ENCODE assay signal across 9 mouse cellular contexts in the genomic region with DNA sequence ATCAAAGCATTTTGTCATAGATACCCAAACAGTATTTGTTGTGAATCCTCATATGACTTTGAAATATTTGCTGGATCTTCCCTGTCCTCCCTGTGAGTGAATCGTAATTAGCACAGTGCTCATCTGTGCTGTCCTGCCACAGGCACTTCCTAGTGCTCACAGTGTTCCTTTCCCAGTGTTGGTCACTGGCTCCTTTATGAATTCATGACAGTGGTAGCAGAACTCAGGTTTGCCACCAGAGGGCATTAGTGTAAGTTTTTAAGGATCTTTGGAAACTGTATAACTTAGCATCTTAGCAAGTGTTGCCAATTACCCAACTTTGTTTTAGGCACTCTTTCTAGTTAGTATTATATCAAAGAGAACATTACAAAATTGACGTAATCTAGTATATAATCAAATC. TPM values are rescaled to one million over a fixed set of nuclear protein-coding genes. Genes with fewer than 3 reads are reported as not detected.
DNase-seq lines count a peak whose midpoint lies in the region; ATAC-seq lines count a peak whose summit lies in the region.
"Had no signal": no experiment of that assay in that cellular context is flagged by ENCODE, and none has a peak within 500 bp of the region (broad histone marks: within the 10 kb centered on the region; RNA-seq: fewer than 3 reads in every experiment).

No protein-coding gene starts in this region.

- no peak for DNase-seq in forebrain, embryonic 10.5 days (ENCODE audit: extremely low spot score, low spot score)
- DNase-seq in MEL-GATA-1-ER (ENCODE audit: extremely low read depth, low read depth): peak; percentile 31
- peak; percentile 68 to 71 for DNase-seq in cerebellum, postnatal 10 days
- peak; percentile 22 for DNase-seq in gastrocnemius, postnatal 14 days
- DNase-seq in kidney, adult 9 months: peak; percentile 80
- DNase-seq in liver, embryonic 13.5 days: no peak
- peak; percentile 20 for DNase-seq in retina, adult 2 months (ENCODE audit: low read depth, low spot score)

- H3K27ac ChIP-seq in forebrain, embryonic 13.5 days: no peak overlapping the region
- H3K27ac ChIP-seq in forebrain, embryonic 10.5 days: no peak overlapping the region
- H3K27ac ChIP-seq in liver, embryonic 13.5 days: no peak overlapping the region
- H3K27ac ChIP-seq: heart, embryonic 15.5 days had no signal

- peaks cover 31% of the 10 kb centered on the region for H3K36me3 ChIP-seq in forebrain, embryonic 13.5 days (ENCODE audit: poor library complexity, severe bottlenecking)
- H3K36me3 ChIP-seq in forebrain, embryonic 10.5 days (replicated peaks): peaks cover 56% of the 10 kb centered on the region
- H3K36me3 ChIP-seq in liver, embryonic 13.5 days: peaks cover 55% of the 10 kb centered on the region

- intact Hi-C loops in gastrocnemius, postnatal 14 days (cut with DNase I; ENCODE audit: low total_unique reads): no loop called here

- no peak overlapping the region for H3K9ac ChIP-seq in forebrain, embryonic 13.5 days
- no peak overlapping the region for H3K9ac ChIP-seq in liver, embryonic 13.5 days
- H3K9ac ChIP-seq: heart, embryonic 15.5 days had no signal

- ATAC-seq in forebrain, embryonic 13.5 days: peak; percentile 63; the same call in 1 of the 2 replicates
- ATAC-seq in liver, embryonic 13.5 days (ENCODE audit: low read depth): peak; percentile 63

- no peaks in the 10 kb centered on the region for H3K9me3 ChIP-seq in forebrain, embryonic 13.5 days (replicated peaks)
- H3K9me3 ChIP-seq in forebrain, embryonic 10.5 days: no peaks in the 10 kb centered on the region
- H3K9me3 ChIP-seq in liver, embryonic 13.5 days (replicated peaks): no peaks in the 10 kb centered on the region
- H3K9me3 ChIP-seq: heart, embryonic 15.5 days had no signal

- no peaks in the 10 kb centered on the region for H3K27me3 ChIP-seq in forebrain, embryonic 13.5 days
- no peaks in the 10 kb centered on the region for H3K27me3 ChIP-seq in forebrain, embryonic 10.5 days (ENCODE audit: poor library complexity, severe bottlenecking)
- no peaks in the 10 kb centered on the region for H3K27me3 ChIP-seq in liver, embryonic 13.5 days
- H3K27me3 ChIP-seq: heart, embryonic 15.5 days had no signal

- H3K4me2 ChIP-seq in forebrain, embryonic 13.5 days: no peak overlapping the region
- no peak overlapping the region for H3K4me2 ChIP-seq in liver, embryonic 13.5 days
- H3K4me2 ChIP-seq: heart, embryonic 15.5 days had no signal

- 80% methylated on average over 2 of the region's 2 CpGs for WGBS in forebrain, embryonic 13.5 days
- WGBS in forebrain, embryonic 10.5 days: 81% methylated on average over 2 of the region's 2 CpGs
- WGBS in liver, embryonic 13.5 days (ENCODE audit: insufficient replicate concordance): 65% methylated on average over 2 of the region's 2 CpGs

- peaks cover 4% of the 10 kb centered on the region; the same call in 1 of the 2 replicates for H3K4me1 ChIP-seq in forebrain, embryonic 13.5 days
- no peaks in the 10 kb centered on the region for H3K4me1 ChIP-seq in forebrain, embryonic 10.5 days
- H3K4me1 ChIP-seq in liver, embryonic 13.5 days (replicated peaks): peaks cover 25% of the 10 kb centered on the region

- no peak overlapping the region for H3K4me3 ChIP-seq in forebrain, embryonic 13.5 days
- H3K4me3 ChIP-seq in forebrain, embryonic 10.5 days: no peak overlapping the region
- no peak overlapping the region for H3K4me3 ChIP-seq in liver, embryonic 13.5 days (replicated peaks)
- H3K4me3 ChIP-seq: heart, embryonic 15.5 days had no signal

RNA-seq across cellular contexts. Expression of a gene that starts 53.8 kb away (rescaled TPM):
- 36.1 and 41.9 TPM in 2 replicates for polyA plus RNA-seq in forebrain, embryonic 13.5 days (2015; fragmentation: Nextera tagmentation; extraction: Ambion mirVana)
- polyA plus RNA-seq in forebrain, embryonic 10.5 days (2016; fragmentation: Nextera tagmentation; extraction: Ambion mirVana): 17.8 and 18.7 TPM in 2 replicates
- total RNA-seq in gastrocnemius, postnatal 14 days (2021): 10 to 100 TPM; 23.3 to 25.2 TPM
- 5.3 and 6.5 TPM in 2 replicates for polyA plus RNA-seq in liver, embryonic 13.5 days (2015; fragmentation: Nextera tagmentation; extraction: Ambion mirVana)

Comparison
In these comparisons a context has a peak if more than half of its experiments do, and no peak if none do; other contexts are left out.
1. DNase-seq: peak in MEL-GATA-1-ER (single experiment), cerebellum, postnatal 10 days (2 of 2), gastrocnemius, postnatal 14 days (single experiment), kidney, adult 9 months (single experiment) and retina, adult 2 months (single experiment); none in forebrain, embryonic 10.5 days (single experiment) and liver, embryonic 13.5 days (single experiment).